Mouse (Mus musculus) hindbrain, embryonic 11.5 days (tissue): ENCODE results near the gene Adcyap1r1. TPM values are rescaled to one million over a fixed set of nuclear protein-coding genes. Genes with fewer than 3 reads are reported as not detected.
A peak's percentile ranks its signal among the peaks of the same experiment; 100 is the strongest.

Experiments used
- ATAC-seq: fragments of 200-750 bp; cut with Nextera tagmentation; 2 replicates; pipeline ENCODE4 v1.8.0; 2017; ENCODE audit warnings: mild to moderate bottlenecking, moderate TSS enrichment, moderate library complexity; ENCODE audit not compliant: low FRiP score
- DNase-seq: peaks from one replicate; pipeline ENCODE4 v3.0.0-alpha.2; 2015; ENCODE audit warnings: low spot score
- H3K27ac ChIP-seq: fragments of 300-500 bp; sonication (generic); 2 replicates; pipeline ENCODE4 v1.5.1; 2014; ENCODE audit warnings: mild to moderate bottlenecking, low read depth, low read length
- H3K27me3 ChIP-seq: fragments of 300-500 bp; sonication (generic); 2 replicates; pipeline ENCODE4 v1.6.1; 2014; ENCODE audit warnings: mild to moderate bottlenecking, low read length, moderate library complexity, mixed read lengths; ENCODE audit not compliant: control insufficient read depth, insufficient read depth
- H3K36me3 ChIP-seq: fragments of 300-500 bp; sonication (generic); 2 replicates; pipeline ENCODE4 v1.6.1; 2014; ENCODE audit warnings: mild to moderate bottlenecking, low read length, moderate library complexity, mixed read lengths; ENCODE audit not compliant: control insufficient read depth, insufficient read depth
- H3K4me1 ChIP-seq: fragments of 300-500 bp; sonication (generic); replicated peaks from 2 replicates; pipeline ENCODE4 v1.6.1; 2014; ENCODE audit warnings: low read length, mixed read lengths; ENCODE audit not compliant: control insufficient read depth, insufficient read depth
- H3K4me2 ChIP-seq: fragments of 300-500 bp; sonication (generic); replicated peaks from 2 replicates; pipeline ENCODE4 v1.6.1; 2014; ENCODE audit warnings: mild to moderate bottlenecking, low read depth, low read length
- H3K4me3 ChIP-seq: fragments of 300-500 bp; sonication (generic); 2 replicates; pipeline ENCODE4 v1.5.1; 2014; ENCODE audit warnings: low read depth, low read length
- H3K9ac ChIP-seq: fragments of 300-500 bp; sonication (generic); 2 replicates; pipeline ENCODE4 v1.6.1; 2014; ENCODE audit warnings: low read depth, low read length
- H3K9me3 ChIP-seq: fragments of 300-500 bp; sonication (generic); 2 replicates; pipeline ENCODE4 v1.6.1; 2016; ENCODE audit warnings: low read length; ENCODE audit not compliant: control insufficient read depth
- WGBS: fragments of 180-500 bp; shearing (Covaris S2); extraction: QIAGEN DNeasy Blood & Tissue Kit; methylation state at CpG from one replicate; pipeline ENCODE4 v1.1.7; 2014; 5-methylcytosine and 5-hydroxymethylcytosine counted together
- polyA plus RNA-seq: library from polyadenylated mRNA; unstranded; fragments of >200 nt; fragmentation: Nextera tagmentation; extraction: Ambion mirVana; gene quantifications from 2 replicates; pipeline ENCODE4 v1.2.1, GENCODE M21; 2014

Gene Adcyap1r1
- polyA plus RNA-seq, 1 experiment from 2014 or later, result 21.1 TPM

- WGBS, result 77% methylated on average over 6 of the region's 6 CpGs
- no peak overlapping the region for H3K4me2 ChIP-seq
- no peaks in the 10 kb centered on the region for H3K4me1 ChIP-seq
- H3K4me3 ChIP-seq, result no peak overlapping the region
- DNase-seq, result no peak
- no peak overlapping the region for H3K9ac ChIP-seq
- no peak for ATAC-seq
- no peaks in the 10 kb centered on the region for H3K27me3 ChIP-seq
- H3K27ac ChIP-seq, result no peak overlapping the region
- H3K36me3 ChIP-seq, result no peaks in the 10 kb centered on the region
- no peaks in the 10 kb centered on the region for H3K9me3 ChIP-seq
Measured at GRCm38 (mm10) chr6:55501061-55501460, 49.3 kb downstream of the Adcyap1r1 start.

DNA sequence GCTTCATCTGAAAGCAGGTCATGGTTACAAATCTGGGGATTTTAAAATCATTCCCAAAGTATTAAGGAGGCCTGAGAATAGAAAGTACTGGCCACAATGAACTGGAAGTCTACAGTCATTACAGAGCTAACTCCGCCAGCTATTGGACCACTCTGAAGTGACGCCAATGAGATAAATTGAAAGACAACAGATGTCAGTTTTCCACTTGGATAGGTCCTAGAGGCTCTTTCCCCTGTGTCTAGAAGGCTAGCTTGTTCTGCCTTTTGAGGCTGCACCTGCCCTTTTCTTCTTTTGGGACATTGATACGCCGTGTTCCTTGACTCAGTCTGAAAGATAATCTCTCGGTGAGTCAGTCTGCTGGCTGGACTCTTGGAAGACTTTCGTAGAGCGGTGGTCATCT, 50.5 kb downstream of the Adcyap1r1 start:
- WGBS, result 86% methylated on average over 7 of the region's 7 CpGs
- no peak overlapping the region for H3K4me2 ChIP-seq
- ATAC-seq (no peak), DNase-seq (no peak)
- no peak overlapping the region for H3K4me3 ChIP-seq
- H3K9ac ChIP-seq, result no peak overlapping the region
- no peaks in the 10 kb centered on the region for H3K27me3 ChIP-seq
- H3K4me1 ChIP-seq, result no peaks in the 10 kb centered on the region
- H3K36me3 ChIP-seq, result no peaks in the 10 kb centered on the region
- no peaks in the 10 kb centered on the region for H3K9me3 ChIP-seq
- no peak overlapping the region for H3K27ac ChIP-seq

DNA sequence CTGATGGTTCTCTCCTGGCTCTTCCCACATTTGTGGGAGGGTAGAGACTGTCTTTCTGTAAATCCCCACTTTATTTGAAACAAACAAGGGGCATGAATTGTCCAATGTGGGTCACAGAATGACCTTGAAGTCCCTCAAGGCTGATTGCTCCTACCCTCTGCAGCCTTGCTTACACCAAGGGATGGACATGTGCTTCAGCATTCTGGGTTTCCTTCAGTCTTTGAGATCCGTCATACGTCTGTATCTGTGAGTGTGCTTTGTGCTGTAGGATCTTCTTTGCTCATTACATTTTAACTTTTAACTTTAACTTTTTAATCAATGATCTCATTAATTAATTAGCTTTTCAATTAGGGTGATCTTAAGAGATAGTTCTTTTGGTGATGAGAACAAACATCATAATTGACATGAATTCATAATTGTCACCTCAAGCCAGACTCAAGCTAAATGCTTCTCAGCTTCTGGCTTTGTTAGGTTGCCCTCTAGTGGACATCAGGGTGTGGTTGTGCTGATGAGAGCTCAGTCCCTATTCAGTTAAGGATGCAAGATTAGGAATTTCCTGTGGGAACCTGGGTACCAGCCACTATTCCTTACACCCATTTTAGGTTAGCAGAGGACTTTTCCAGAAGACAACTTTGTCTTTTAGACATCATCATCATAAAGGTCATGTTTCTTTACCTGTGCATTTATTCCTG, 53.2 kb downstream of the Adcyap1r1 start:
- no peaks in the 10 kb centered on the region for H3K36me3 ChIP-seq
- H3K4me1 ChIP-seq, result no peaks in the 10 kb centered on the region
- no peaks in the 10 kb centered on the region for H3K9me3 ChIP-seq
- no peak overlapping the region for H3K4me2 ChIP-seq
- no peak overlapping the region for H3K9ac ChIP-seq
- no peak overlapping the region for H3K4me3 ChIP-seq
- ATAC-seq (0 out of 2 replicates have a peak, but pooled peaks have one; percentile 55), DNase-seq (peak; percentile 73)
- H3K27me3 ChIP-seq, result no peaks in the 10 kb centered on the region
- no peak overlapping the region for H3K27ac ChIP-seq
- 92% methylated on average over 2 of the region's 2 CpGs for WGBS

DNA sequence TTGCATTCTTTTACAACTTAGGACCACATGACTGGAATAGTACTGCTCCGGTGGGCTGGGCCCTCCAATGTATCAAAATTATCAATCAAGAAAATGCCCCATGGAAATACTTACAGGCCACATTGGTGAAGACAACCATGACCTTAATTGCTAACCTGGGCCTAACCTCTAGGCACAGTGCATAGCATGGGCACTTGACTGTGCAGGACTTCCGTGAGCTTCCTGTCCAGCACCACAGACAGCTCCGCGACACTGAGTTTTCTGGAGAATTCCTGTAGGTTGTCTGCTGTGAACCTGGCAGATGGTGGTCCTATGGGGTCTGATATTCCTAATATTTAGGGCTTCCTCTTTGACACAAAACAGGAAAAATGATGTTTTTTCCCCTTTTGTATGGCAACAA, 54.7 kb downstream of the Adcyap1r1 start:
- Histone ChIP-seq H3K4me2 (no peak overlapping the region), H3K36me3 (no peaks in the 10 kb centered on the region), H3K4me3 (no peak overlapping the region), H3K27ac (no peak overlapping the region), H3K27me3 (no peaks in the 10 kb centered on the region), H3K4me1 (no peaks in the 10 kb centered on the region), H3K9me3 (no peaks in the 10 kb centered on the region), H3K9ac (no peak overlapping the region)
- WGBS, result 83% methylated on average over 4 of the region's 4 CpGs
- no peak for DNase-seq
- ATAC-seq, result no peak

- Histone ChIP-seq H3K27me3 (no peaks in the 10 kb centered on the region), H3K4me3 (no peak overlapping the region), H3K9me3 (no peaks in the 10 kb centered on the region), H3K9ac (no peak overlapping the region), H3K4me2 (no peak overlapping the region), H3K36me3 (no peaks in the 10 kb centered on the region), H3K4me1 (no peaks in the 10 kb centered on the region), H3K27ac (no peak overlapping the region)
- ATAC-seq, result no peak
- WGBS, result 87% methylated on average over 6 of the region's 6 CpGs
- no peak for DNase-seq
Measured at GRCm38 (mm10) chr6:55509130-55509870, 57.5 kb downstream of the Adcyap1r1 start.

- Histone ChIP-seq H3K4me1 (no peaks in the 10 kb centered on the region), H3K4me2 (no peak overlapping the region), H3K27me3 (no peaks in the 10 kb centered on the region), H3K9ac (no peak overlapping the region), H3K36me3 (no peaks in the 10 kb centered on the region), H3K9me3 (no peaks in the 10 kb centered on the region), H3K4me3 (no peak overlapping the region), H3K27ac (no peak overlapping the region)
- 35% methylated on average over 12 of the region's 12 CpGs for WGBS
- ATAC-seq (peak; percentile 92), DNase-seq (peak; percentile 92)
Measured at GRCm38 (mm10) chr6:55511212-55512065, 59.7 kb downstream of the Adcyap1r1 start.

DNA sequence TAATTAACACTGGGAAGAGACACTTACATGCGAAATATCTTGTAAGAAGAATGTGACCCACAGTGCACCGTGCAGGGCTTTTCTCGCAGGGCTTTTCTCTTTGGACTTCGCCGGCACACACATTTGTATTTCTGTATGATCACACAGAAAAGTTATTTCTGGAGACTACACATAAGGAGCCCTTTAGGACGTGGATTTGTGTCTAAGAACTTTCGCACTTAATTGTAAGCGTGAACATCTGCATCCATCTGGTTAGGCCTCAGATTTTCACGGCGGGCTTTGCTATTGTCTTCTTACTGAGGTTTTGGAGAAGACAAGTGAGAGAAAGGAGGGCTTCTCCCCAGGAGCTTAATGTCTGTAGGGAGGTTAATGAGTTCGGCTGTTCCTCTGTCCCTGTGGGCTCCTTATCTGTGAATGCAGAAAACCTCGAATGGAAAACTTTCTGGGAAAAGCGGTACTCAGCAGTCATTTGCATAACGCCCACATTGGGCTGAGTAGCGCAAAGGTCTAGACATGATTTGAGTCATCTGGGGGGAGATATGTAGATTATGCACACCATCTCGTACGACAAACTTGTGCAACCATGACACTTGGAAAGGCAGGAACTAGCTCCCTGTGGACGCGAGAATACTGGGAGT, 60.4 kb downstream of the Adcyap1r1 start:
- ATAC-seq (peak; percentile 55), DNase-seq (peak; percentile 26)
- WGBS, result 39% methylated on average over 19 of the region's 19 CpGs
- Histone ChIP-seq H3K9ac (no peak overlapping the region), H3K4me3 (no peak overlapping the region), H3K4me2 (no peak overlapping the region), H3K27ac (no peak overlapping the region), H3K27me3 (no peaks in the 10 kb centered on the region), H3K36me3 (no peaks in the 10 kb centered on the region), H3K4me1 (no peaks in the 10 kb centered on the region), H3K9me3 (no peaks in the 10 kb centered on the region)

DNA sequence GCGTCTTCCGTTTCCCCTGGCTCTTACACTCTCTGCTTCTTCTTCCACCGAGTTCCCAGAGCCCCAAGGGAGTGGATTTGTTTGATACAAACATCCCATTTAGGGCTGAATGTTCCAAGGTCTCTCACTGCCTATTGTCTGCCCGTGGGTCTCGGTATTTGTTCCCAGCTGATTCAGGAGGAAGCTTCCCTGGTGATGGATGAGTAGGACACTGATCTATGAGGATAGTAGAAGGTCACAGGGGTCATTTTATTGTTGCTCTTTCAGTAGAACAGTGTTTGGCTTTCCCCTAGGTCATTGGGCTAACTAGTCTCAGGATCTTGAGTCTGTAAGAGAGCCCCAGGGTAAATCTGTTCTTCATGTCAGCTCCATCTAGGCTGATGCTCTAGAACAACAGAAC, 61.7 kb downstream of the Adcyap1r1 start:
- H3K4me2 ChIP-seq, result no peak overlapping the region
- H3K4me1 ChIP-seq, result no peaks in the 10 kb centered on the region
- H3K27me3 ChIP-seq, result no peaks in the 10 kb centered on the region
- no peaks in the 10 kb centered on the region for H3K9me3 ChIP-seq
- no peak for DNase-seq
- H3K9ac ChIP-seq, result no peak overlapping the region
- H3K27ac ChIP-seq, result no peak overlapping the region
- H3K36me3 ChIP-seq, result no peaks in the 10 kb centered on the region
- ATAC-seq, result no peak
- 34% methylated on average over 5 of the region's 5 CpGs for WGBS
- no peak overlapping the region for H3K4me3 ChIP-seq
